Mouse (Mus musculus) embryonic facial prominence, embryonic 14.5 days (tissue): ENCODE measurements around the gene Nhlrc4. TPM values are rescaled to one million over a fixed set of nuclear protein-coding genes. Genes with fewer than 3 reads are reported as not detected.

ENCODE experiments used
- ATAC-seq: fragments of 200-750 bp; cut with Nextera tagmentation; 2 replicates; pipeline ENCODE4 v1.8.0; 2017; ENCODE audit warnings: low read depth, moderate number of reproducible peaks, moderate TSS enrichment
- DNase-seq: peaks from one replicate; pipeline ENCODE4 v3.0.0-alpha.2; 2015; ENCODE audit warnings: low spot score
- H3K27ac ChIP-seq: fragments of 300-500 bp; sonication (generic); replicated peaks from 2 replicates; pipeline ENCODE4 v1.5.1; 2014; ENCODE audit warnings: low read depth, mild to moderate bottlenecking, low read length, moderate library complexity
- H3K27me3 ChIP-seq: fragments of 300-500 bp; sonication (generic); replicated peaks from 2 replicates; pipeline ENCODE4 v1.6.1; 2014; ENCODE audit warnings: low read length; ENCODE audit not compliant: control insufficient read depth, insufficient read depth
- H3K36me3 ChIP-seq: fragments of 300-500 bp; sonication (generic); 2 replicates; pipeline ENCODE4 v1.6.1; 2014; ENCODE audit warnings: low read length, mixed read lengths; ENCODE audit not compliant: control insufficient read depth, insufficient read depth
- H3K4me1 ChIP-seq: fragments of 300-500 bp; sonication (generic); 2 replicates; pipeline ENCODE4 v1.6.1; 2014; ENCODE audit warnings: antibody characterized with exemption, low read length; ENCODE audit not compliant: control insufficient read depth, insufficient read depth
- H3K4me2 ChIP-seq: fragments of 300-500 bp; sonication (generic); 2 replicates; pipeline ENCODE4 v1.6.1; 2014; ENCODE audit warnings: low read depth, mild to moderate bottlenecking, low read length, moderate library complexity, mixed read lengths
- H3K4me3 ChIP-seq: fragments of 300-500 bp; sonication (generic); 2 replicates; pipeline ENCODE4 v1.5.1; 2014; ENCODE audit warnings: low read depth, mild to moderate bottlenecking, low read length
- H3K9ac ChIP-seq: fragments of 300-500 bp; sonication (generic); 2 replicates; pipeline ENCODE4 v1.6.1; 2014; ENCODE audit warnings: low read depth, mild to moderate bottlenecking, low read length, moderate library complexity, mixed read lengths
- H3K9me3 ChIP-seq: fragments of 300-500 bp; sonication (generic); 2 replicates; pipeline ENCODE4 v1.6.1; 2016; ENCODE audit warnings: low read length; ENCODE audit not compliant: control insufficient read depth
- WGBS: fragments of 180-500 bp; shearing (Covaris S2); extraction: QIAGEN DNeasy Blood & Tissue Kit; methylation state at CpG from one replicate; pipeline ENCODE4 v1.1.7; 2014; 5-methylcytosine and 5-hydroxymethylcytosine counted together
- polyA plus RNA-seq: library from polyadenylated mRNA; unstranded; fragments of >200 nt; fragmentation: Nextera tagmentation; extraction: Ambion mirVana; gene quantifications from 2 replicates; pipeline ENCODE4 v1.2.1, GENCODE M21; 2014

Gene Nhlrc4
- polyA plus RNA-seq, 1 experiment from 2014 or later: 0.99 TPM

GRCm38 (mm10) chr17:25913186-25913876 is 31.4 kb downstream of the Nhlrc4 start:
- no peak for ATAC-seq
- no peaks in the 10 kb centered on the region for H3K9me3 ChIP-seq
- DNase-seq: no peak
- H3K36me3 ChIP-seq: peaks cover 20% of the 10 kb centered on the region; the same call in 1 of the 2 replicates
- H3K27me3 ChIP-seq: no peaks in the 10 kb centered on the region
- WGBS: 86% methylated on average over 14 of the region's 14 CpGs
- 0 out of 2 replicates have a peak overlapping the region, but pooled peaks have one; percentile 5 for H3K4me2 ChIP-seq
- no peak overlapping the region for H3K4me3 ChIP-seq
- 0 out of 2 replicates have a peak overlapping the region, but pooled peaks have one; percentile 8 for H3K9ac ChIP-seq
- no peak overlapping the region for H3K27ac ChIP-seq
- H3K4me1 ChIP-seq: peaks cover 7% of the 10 kb centered on the region

GRCm38 (mm10) chr17:25911816-25912215 is 32.9 kb downstream of the Nhlrc4 start:
- Histone ChIP-seq H3K27ac (no peak overlapping the region), H3K4me1 (no peaks in the 10 kb centered on the region), H3K36me3 (peaks cover 14% of the 10 kb centered on the region; the same call in 1 of the 2 replicates), H3K9me3 (no peaks in the 10 kb centered on the region), H3K27me3 (no peaks in the 10 kb centered on the region), H3K9ac (no peak overlapping the region), H3K4me3 (no peak overlapping the region), H3K4me2 (no peak overlapping the region)
- no peak for DNase-seq
- ATAC-seq: no peak
- WGBS: 98% methylated on average over 4 of the region's 4 CpGs

- ATAC-seq (no peak), DNase-seq (no peak)
- H3K9ac ChIP-seq: no peak overlapping the region
- H3K4me2 ChIP-seq: no peak overlapping the region
- 89% methylated on average over 2 of the region's 2 CpGs for WGBS
- H3K9me3 ChIP-seq: no peaks in the 10 kb centered on the region
- H3K4me1 ChIP-seq: no peaks in the 10 kb centered on the region
- H3K36me3 ChIP-seq: 0 out of 2 replicates have a peak, but pooled peaks cover 6% of the 10 kb centered on the region
- H3K27me3 ChIP-seq: no peaks in the 10 kb centered on the region
- no peak overlapping the region for H3K4me3 ChIP-seq
- H3K27ac ChIP-seq: no peak overlapping the region
Observed at GRCm38 (mm10) chr17:25907640-25908039, 37.1 kb downstream of the Nhlrc4 start.

GRCm38 (mm10) chr17:25903061-25903460 is 41.7 kb downstream of the Nhlrc4 start:
- Histone ChIP-seq H3K4me1 (no peaks in the 10 kb centered on the region), H3K9ac (no peak overlapping the region), H3K27ac (no peak overlapping the region), H3K9me3 (no peaks in the 10 kb centered on the region), H3K4me3 (no peak overlapping the region), H3K4me2 (no peak overlapping the region), H3K36me3 (peaks cover 7% of the 10 kb centered on the region; the same call in 1 of the 2 replicates), H3K27me3 (no peaks in the 10 kb centered on the region)
- no peak for DNase-seq
- no peak for ATAC-seq
- WGBS: 86% methylated on average over 3 of the region's 3 CpGs

GRCm38 (mm10) chr17:25900193-25900592 is 44.6 kb downstream of the Nhlrc4 start:
- DNase-seq: no peak
- Histone ChIP-seq H3K9me3 (no peaks in the 10 kb centered on the region), H3K36me3 (peaks cover 7% of the 10 kb centered on the region; the same call in 1 of the 2 replicates), H3K4me2 (no peak overlapping the region), H3K4me1 (no peaks in the 10 kb centered on the region), H3K9ac (no peak overlapping the region), H3K4me3 (no peak overlapping the region), H3K27me3 (no peaks in the 10 kb centered on the region), H3K27ac (no peak overlapping the region)
- ATAC-seq: no peak
- WGBS: 88% methylated on average over 1 of the region's 1 CpGs

- Histone ChIP-seq H3K27me3 (no peaks in the 10 kb centered on the region), H3K4me3 (no peak overlapping the region), H3K9me3 (no peaks in the 10 kb centered on the region), H3K36me3 (peaks cover 7% of the 10 kb centered on the region; the same call in 1 of the 2 replicates), H3K4me1 (no peaks in the 10 kb centered on the region), H3K9ac (no peak overlapping the region), H3K27ac (no peak overlapping the region), H3K4me2 (no peak overlapping the region)
- 52% methylated on average over 12 of the region's 12 CpGs for WGBS
- no peak for DNase-seq
- no peak for ATAC-seq
Observed at GRCm38 (mm10) chr17:25895891-25896290, 48.9 kb downstream of the Nhlrc4 start.

GRCm38 (mm10) chr17:25895415-25895814 is 49.3 kb downstream of the Nhlrc4 start:
- no peaks in the 10 kb centered on the region for H3K4me1 ChIP-seq
- H3K9me3 ChIP-seq: no peaks in the 10 kb centered on the region
- WGBS: 29% methylated on average over 2 of the region's 2 CpGs
- no peaks in the 10 kb centered on the region for H3K27me3 ChIP-seq
- H3K36me3 ChIP-seq: peaks cover 5% of the 10 kb centered on the region
- ATAC-seq: no peak
- H3K27ac ChIP-seq: no peak overlapping the region
- H3K4me2 ChIP-seq: no peak overlapping the region
- H3K4me3 ChIP-seq: no peak overlapping the region
- no peak for DNase-seq
- H3K9ac ChIP-seq: no peak overlapping the region

GRCm38 (mm10) chr17:25893975-25894617 is 50.7 kb downstream of the Nhlrc4 start:
- WGBS: 35% methylated on average over 2 of the region's 2 CpGs
- DNase-seq (peak; percentile 79), ATAC-seq (peak; percentile 86)
- Histone ChIP-seq H3K4me2 (no peak overlapping the region), H3K4me3 (no peak overlapping the region), H3K27me3 (no peaks in the 10 kb centered on the region), H3K27ac (no peak overlapping the region), H3K36me3 (peaks cover 14% of the 10 kb centered on the region; the same call in 1 of the 2 replicates), H3K9me3 (no peaks in the 10 kb centered on the region), H3K9ac (no peak overlapping the region), H3K4me1 (no peaks in the 10 kb centered on the region)
